ENCODE assay signal across 11 mouse cellular contexts in genomic region chr15:40169705-40170104, GRCm38 (mm10). TPM values are rescaled to one million over a fixed set of nuclear protein-coding genes. Genes with fewer than 3 reads are reported as not detected.
A peak's percentile ranks its signal among the peaks of the same experiment; 100 is the strongest.
DNase-seq lines count a peak whose midpoint lies in the region; ATAC-seq and TF ChIP-seq lines count a peak whose summit lies in the region.
"Had no signal": no experiment of that assay in that cellular context is flagged by ENCODE, and none has a peak within 500 bp of the region (broad histone marks: within the 10 kb centered on the region; RNA-seq: fewer than 3 reads in every experiment).

No protein-coding gene starts in this region.

- WGBS in kidney, embryonic 15.5 days, result 65% methylated on average over 13 of the region's 13 CpGs
- WGBS in forebrain, postnatal 0 days, result 17% methylated on average over 13 of the region's 13 CpGs
- WGBS in neural tube, embryonic 12.5 days, result 41% methylated on average over 13 of the region's 13 CpGs

- no peak for TF ChIP-seq CTCF in forebrain, postnatal 0 days (IDR thresholded peaks at IDR 0.05; ENCODE audit: low read depth)

- no peak overlapping the region for H3K4me3 ChIP-seq in kidney, embryonic 15.5 days (replicated peaks)
- H3K4me3 ChIP-seq in forebrain, postnatal 0 days (ENCODE audit: low read depth, low read length), result peak overlapping the region; percentile 19
- no peak overlapping the region for H3K4me3 ChIP-seq in neural tube, embryonic 12.5 days

- H3K4me1 ChIP-seq in kidney, embryonic 15.5 days, result peaks cover 15% of the 10 kb centered on the region
- H3K4me1 ChIP-seq in forebrain, postnatal 0 days (ENCODE audit: insufficient read depth), result peaks cover 8% of the 10 kb centered on the region; the same call in 1 of the 2 replicates
- no peaks in the 10 kb centered on the region; the same call in 1 of the 2 replicates for H3K4me1 ChIP-seq in neural tube, embryonic 12.5 days

- H3K27me3 ChIP-seq in kidney, embryonic 15.5 days, result no peaks in the 10 kb centered on the region
- no peaks in the 10 kb centered on the region for H3K27me3 ChIP-seq in forebrain, postnatal 0 days (ENCODE audit: insufficient read depth, low read length)
- H3K27me3 ChIP-seq in neural tube, embryonic 12.5 days (replicated peaks), result no peaks in the 10 kb centered on the region

- H3K27ac ChIP-seq in kidney, embryonic 15.5 days, result no peak overlapping the region
- H3K27ac ChIP-seq in forebrain, postnatal 0 days (ENCODE audit: low read depth, low read length), result no peak overlapping the region
- H3K27ac ChIP-seq in neural tube, embryonic 12.5 days, result no peak overlapping the region

- peak; percentile 50 for ATAC-seq in kidney, embryonic 15.5 days (replicated peaks; ENCODE audit: low FRiP score)
- peak; percentile 64 for ATAC-seq in forebrain, postnatal 0 days
- ATAC-seq in neural tube, embryonic 12.5 days (ENCODE audit: low FRiP score, low read depth), result peak; percentile 65

- intact Hi-C loops in left cerebral cortex, postnatal 36 days (cut with DNase I), result no loop called here

- no peak overlapping the region for H3K9ac ChIP-seq in kidney, embryonic 15.5 days
- H3K9ac ChIP-seq in forebrain, postnatal 0 days, result no peak overlapping the region
- H3K9ac ChIP-seq in neural tube, embryonic 12.5 days, result no peak overlapping the region

- H3K36me3 ChIP-seq in kidney, embryonic 15.5 days, result no peaks in the 10 kb centered on the region
- no peaks in the 10 kb centered on the region for H3K36me3 ChIP-seq in forebrain, postnatal 0 days (ENCODE audit: insufficient read depth)
- no peaks in the 10 kb centered on the region for H3K36me3 ChIP-seq in neural tube, embryonic 12.5 days

- no peak for DNase-seq in kidney, adult 9 months
- peak; percentile 60 to 66 for DNase-seq in cerebellum, postnatal 10 days
- DNase-seq in forebrain, postnatal 0 days, result peak; percentile 63
- no peak for DNase-seq in ovary, postnatal 14 days (ENCODE audit: low spot score)
- DNase-seq in left cerebral cortex, postnatal 36 days (ENCODE audit: low spot score in 2 of 2), result no peak
- DNase-seq in frontal cortex, adult 2 months (ENCODE audit: extremely low spot score in 1 of 2, low spot score in 1 of 2), result no peak

- no peaks in the 10 kb centered on the region for H3K9me3 ChIP-seq in kidney, embryonic 15.5 days (replicated peaks)
- H3K9me3 ChIP-seq in forebrain, postnatal 0 days (ENCODE audit: low read length), result no peaks in the 10 kb centered on the region
- no peaks in the 10 kb centered on the region for H3K9me3 ChIP-seq in neural tube, embryonic 12.5 days

- 0 out of 2 replicates have a peak overlapping the region, but pooled peaks have one; percentile 16 for H3K4me2 ChIP-seq in kidney, embryonic 15.5 days
- peak overlapping the region; percentile 34 for H3K4me2 ChIP-seq in forebrain, postnatal 0 days (ENCODE audit: low read depth)
- peak overlapping the region; percentile 46 for H3K4me2 ChIP-seq in neural tube, embryonic 12.5 days (replicated peaks)

RNA-seq across cellular contexts. Expression of gene 9330182O14Rik, which starts 35.5 kb away (rescaled TPM):
- polyA plus RNA-seq in kidney, embryonic 15.5 days (2015; fragmentation: Nextera tagmentation; extraction: Ambion mirVana), result not detected in 2 replicates
- 0.23 and 1.1 TPM in 2 replicates for total RNA-seq in forebrain, postnatal 0 days (2014; rRNA removed)
- polyA plus RNA-seq in forebrain, postnatal 0 days (2015; fragmentation: Nextera tagmentation; extraction: Ambion mirVana), result not detected in 2 replicates
- polyA plus RNA-seq in neural tube, embryonic 12.5 days (2016; fragmentation: Nextera tagmentation; extraction: Ambion mirVana), result not detected in 2 replicates
- not detected for total RNA-seq in left cerebral cortex, postnatal 36 days (2021)
- not detected in 2 replicates for polyA plus RNA-seq in frontal cortex, adult 2 months (2012; rRNA removed)
- total RNA-seq: ES-E14; liver, adult 2 months had no signal
- polyA plus RNA-seq: liver, adult 2 months; stomach, embryonic 16.5 days had no signal

Comparison
In these comparisons a context has a peak if more than half of its experiments do, and no peak if none do; other contexts are left out.
1. DNase-seq: peak in cerebellum, postnatal 10 days (2 of 2) and forebrain, postnatal 0 days (single experiment); none in kidney, adult 9 months (single experiment), ovary, postnatal 14 days (single experiment), left cerebral cortex, postnatal 36 days (0 of 2) and frontal cortex, adult 2 months (0 of 2).
2. Peak in every context shown above with its lines, with median percentiles within 50 percentile points of each other: ATAC-seq and H3K4me2 ChIP-seq.